Mouse (Mus musculus): Measurements from ENCODE around the gene 1700056E22Rik. TPM values are rescaled to one million over a fixed set of nuclear protein-coding genes. Genes with fewer than 3 reads are reported as not detected.
A peak's percentile ranks its signal among the peaks of the same experiment; 100 is the strongest.

Gene 1700056E22Rik
- polyA plus RNA-seq, 1 experiment = 77.0 TPM

DNA sequence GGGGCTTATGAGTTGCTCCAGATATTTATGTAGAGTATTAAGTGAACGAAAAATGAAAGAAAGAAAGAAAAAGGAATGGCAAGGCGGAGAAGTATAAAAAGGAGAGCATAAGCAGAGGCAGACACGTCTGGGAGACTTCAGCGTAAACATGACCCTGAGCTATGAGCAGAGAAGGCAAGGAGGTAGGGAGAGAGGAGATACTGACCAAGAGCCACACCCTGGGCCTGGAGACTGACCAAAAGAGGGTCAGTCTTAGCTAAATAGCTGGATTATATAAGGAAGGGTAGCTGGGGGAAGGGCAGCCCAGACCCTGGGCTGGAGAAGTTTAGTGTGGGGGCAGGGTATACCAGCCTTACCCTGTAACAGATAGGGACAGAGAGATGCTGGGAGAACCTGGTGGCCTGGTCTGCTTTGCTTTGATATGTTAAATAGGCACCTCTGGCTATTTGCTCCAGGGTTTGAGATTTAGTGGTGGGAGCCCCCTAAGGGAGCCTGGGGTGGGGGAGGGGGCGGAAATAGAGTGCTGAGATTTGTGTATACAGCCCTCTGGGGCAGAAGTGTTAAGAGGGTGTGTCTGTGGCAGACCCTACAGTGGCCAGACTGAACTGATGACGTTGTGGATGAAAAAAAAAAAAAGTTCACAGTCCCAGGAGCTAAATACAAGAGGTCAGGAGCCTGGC, 14.9 kb downstream of the 1700056E22Rik start:
- Histone ChIP-seq H3K36me3 (ENCODE audit: control insufficient read depth, insufficient read depth, low read length) (no peaks in the 10 kb centered on the region), H3K4me3 (ENCODE audit: control insufficient read depth, low read depth, low read length) (no peak overlapping the region), H3K27me3 (ENCODE audit: control insufficient read depth, insufficient read depth, low read length) (no peaks in the 10 kb centered on the region), H3K27ac (ENCODE audit: control insufficient read depth, insufficient read depth, low read depth, low read length) (no peak overlapping the region), H3K4me1 (ENCODE audit: control insufficient read depth, insufficient read depth, low read length) (peaks cover 2% of the 10 kb centered on the region; the same call in 1 of the 2 replicates)
- TF ChIP-seq CTCF (IDR thresholded peaks at IDR 0.05; ENCODE audit: control insufficient read depth, insufficient read depth, insufficient replicate concordance, low read depth, low read length) (no peak), POLR2A (IDR thresholded peaks at IDR 0.05; ENCODE audit: control insufficient read depth, low read depth, low read length) (no peak)

DNA sequence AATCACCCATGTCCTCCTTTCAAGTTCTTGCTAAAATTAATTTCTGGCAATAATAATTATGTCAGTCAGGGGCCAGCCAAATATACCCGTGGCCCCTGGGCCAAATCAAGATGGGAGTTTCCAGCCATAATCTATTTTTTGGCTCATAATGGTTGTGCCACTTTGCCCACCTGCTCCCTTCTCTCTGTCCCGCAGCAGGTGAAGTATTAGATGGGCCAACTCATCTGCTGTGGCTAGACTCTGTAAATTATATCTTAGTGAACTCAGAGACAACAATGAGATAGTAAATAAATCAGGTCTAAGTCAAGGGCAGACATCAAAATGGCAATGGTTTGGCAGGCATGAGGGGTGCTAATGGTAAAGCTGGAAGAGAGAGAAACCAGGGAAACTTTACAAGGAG, 16.5 kb downstream of the 1700056E22Rik start:
- H3K4me1 ChIP-seq (ENCODE audit: control insufficient read depth, insufficient read depth, low read length) = peaks cover 2% of the 10 kb centered on the region; the same call in 1 of the 2 replicates
- TF ChIP-seq CTCF (IDR thresholded peaks at IDR 0.05; ENCODE audit: control insufficient read depth, insufficient read depth, insufficient replicate concordance, low read depth, low read length) = no peak
- TF ChIP-seq POLR2A (IDR thresholded peaks at IDR 0.05; ENCODE audit: control insufficient read depth, low read depth, low read length) = no peak
- no peaks in the 10 kb centered on the region for H3K36me3 ChIP-seq (ENCODE audit: control insufficient read depth, insufficient read depth, low read length)
- H3K27ac ChIP-seq (ENCODE audit: control insufficient read depth, insufficient read depth, low read depth, low read length) = no peak overlapping the region
- H3K4me3 ChIP-seq (ENCODE audit: control insufficient read depth, low read depth, low read length) = no peak overlapping the region
- H3K27me3 ChIP-seq (ENCODE audit: control insufficient read depth, insufficient read depth, low read length) = no peaks in the 10 kb centered on the region

DNA sequence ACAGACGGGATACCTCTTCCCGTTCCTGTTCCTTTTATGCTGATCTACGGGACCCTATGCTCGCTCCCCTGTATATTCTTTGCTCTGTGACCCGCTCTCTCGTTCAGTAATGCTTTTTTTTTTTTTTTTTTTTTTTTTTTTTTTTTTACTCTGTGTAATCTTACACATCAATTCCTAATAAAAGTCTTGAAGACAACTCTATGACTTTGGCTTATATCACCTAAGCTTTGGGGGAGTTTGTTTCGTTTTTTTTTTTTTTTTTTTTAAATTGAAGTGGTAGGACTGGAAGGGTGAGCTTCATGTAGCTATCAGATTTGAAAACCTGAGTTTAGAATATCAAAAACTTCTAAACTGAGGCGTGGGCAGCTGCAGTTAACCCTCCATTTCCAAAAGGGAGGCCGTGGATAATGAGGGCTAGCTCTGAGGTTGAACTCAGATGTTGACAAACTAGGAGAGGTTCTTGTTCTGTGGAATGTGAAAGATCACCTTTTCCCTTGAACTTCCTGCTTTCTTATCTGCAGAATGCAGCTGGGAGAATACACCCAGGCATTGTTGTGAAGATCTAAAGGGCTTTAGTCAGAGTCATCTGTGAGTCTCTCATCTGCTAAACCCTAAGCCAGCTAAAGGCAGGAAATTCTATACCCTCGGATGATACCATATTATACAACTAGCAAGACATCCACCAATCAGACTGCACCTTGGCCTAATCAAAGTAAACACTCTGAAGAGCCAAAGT, 17.9 kb downstream of the 1700056E22Rik start:
- TF ChIP-seq POLR2A (IDR thresholded peaks at IDR 0.05; ENCODE audit: control insufficient read depth, low read depth, low read length) (no peak), CTCF (IDR thresholded peaks at IDR 0.05; ENCODE audit: control insufficient read depth, insufficient read depth, insufficient replicate concordance, low read depth, low read length) (no peak)
- H3K27ac ChIP-seq (ENCODE audit: control insufficient read depth, insufficient read depth, low read depth, low read length) = no peak overlapping the region

DNA sequence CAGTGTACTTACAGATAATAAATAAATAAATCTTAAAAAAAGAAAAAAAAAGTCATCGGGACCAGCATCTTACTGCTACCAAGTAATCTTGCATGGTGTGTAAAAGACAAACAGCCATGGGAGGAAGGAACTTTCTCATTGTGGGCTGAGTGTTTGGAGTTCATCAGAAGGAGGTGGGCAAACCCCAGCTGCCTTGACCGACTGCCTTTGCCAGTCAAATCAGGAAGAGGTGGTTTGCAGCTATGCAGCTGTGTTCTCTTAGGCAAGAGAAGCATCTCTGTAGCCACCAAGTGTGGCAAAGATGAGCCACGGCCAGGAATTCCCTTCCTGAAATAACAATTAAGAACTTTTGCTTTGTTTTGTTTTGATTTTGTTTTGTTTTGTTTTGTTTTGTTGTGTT, 20.0 kb downstream of the 1700056E22Rik start:
- Histone ChIP-seq H3K27me3 (ENCODE audit: control insufficient read depth, insufficient read depth, low read length) (no peaks in the 10 kb centered on the region), H3K36me3 (ENCODE audit: control insufficient read depth, insufficient read depth, low read length) (no peaks in the 10 kb centered on the region), H3K27ac (ENCODE audit: control insufficient read depth, insufficient read depth, low read depth, low read length) (no peak overlapping the region), H3K4me3 (ENCODE audit: control insufficient read depth, low read depth, low read length) (peak overlapping the region; percentile 54), H3K4me1 (ENCODE audit: control insufficient read depth, insufficient read depth, low read length) (no peaks in the 10 kb centered on the region)
- TF ChIP-seq POLR2A (IDR thresholded peaks at IDR 0.05; ENCODE audit: control insufficient read depth, low read depth, low read length) (no peak), CTCF (IDR thresholded peaks at IDR 0.05; ENCODE audit: control insufficient read depth, insufficient read depth, insufficient replicate concordance, low read depth, low read length) (no peak)

More for the DNA sequence above, 17.9 kb downstream of the 1700056E22Rik start:
- Histone ChIP-seq H3K27me3 (ENCODE audit: control insufficient read depth, insufficient read depth, low read length) (no peaks in the 10 kb centered on the region), H3K4me1 (ENCODE audit: control insufficient read depth, insufficient read depth, low read length) (peaks cover 2% of the 10 kb centered on the region; the same call in 1 of the 2 replicates), H3K4me3 (ENCODE audit: control insufficient read depth, low read depth, low read length) (no peak overlapping the region), H3K36me3 (ENCODE audit: control insufficient read depth, insufficient read depth, low read length) (no peaks in the 10 kb centered on the region)

- Histone ChIP-seq H3K27me3 (ENCODE audit: control insufficient read depth, insufficient read depth, low read length) (no peaks in the 10 kb centered on the region), H3K4me1 (ENCODE audit: control insufficient read depth, insufficient read depth, low read length) (no peaks in the 10 kb centered on the region), H3K36me3 (ENCODE audit: control insufficient read depth, insufficient read depth, low read length) (no peaks in the 10 kb centered on the region), H3K4me3 (ENCODE audit: control insufficient read depth, low read depth, low read length) (peak within 1 kb of the TSS; percentile 61), H3K27ac (ENCODE audit: control insufficient read depth, insufficient read depth, low read depth, low read length) (no peak within 1 kb of the TSS)
- no peak for TF ChIP-seq CTCF (IDR thresholded peaks at IDR 0.05; ENCODE audit: control insufficient read depth, insufficient read depth, insufficient replicate concordance, low read depth, low read length)
Measured at GRCm38 (mm10) chr1:184013106-184013505, 21.0 kb downstream of the 1700056E22Rik start, which contains the start of gene Dusp10. Gene Dusp10 (plus strand): TSS chr1:184013302.

GRCm38 (mm10) chr1:184011311-184011710, 22.8 kb downstream of the 1700056E22Rik start:
- H3K27ac ChIP-seq (ENCODE audit: control insufficient read depth, insufficient read depth, low read depth, low read length) = no peak overlapping the region
- no peaks in the 10 kb centered on the region for H3K4me1 ChIP-seq (ENCODE audit: control insufficient read depth, insufficient read depth, low read length)
- H3K27me3 ChIP-seq (ENCODE audit: control insufficient read depth, insufficient read depth, low read length) = no peaks in the 10 kb centered on the region
- H3K4me3 ChIP-seq (ENCODE audit: control insufficient read depth, low read depth, low read length) = no peak overlapping the region
- H3K36me3 ChIP-seq (ENCODE audit: control insufficient read depth, insufficient read depth, low read length) = no peaks in the 10 kb centered on the region
- TF ChIP-seq CTCF (IDR thresholded peaks at IDR 0.05; ENCODE audit: control insufficient read depth, insufficient read depth, insufficient replicate concordance, low read depth, low read length) (no peak), POLR2A (IDR thresholded peaks at IDR 0.05; ENCODE audit: control insufficient read depth, low read depth, low read length) (no peak)

DNA sequence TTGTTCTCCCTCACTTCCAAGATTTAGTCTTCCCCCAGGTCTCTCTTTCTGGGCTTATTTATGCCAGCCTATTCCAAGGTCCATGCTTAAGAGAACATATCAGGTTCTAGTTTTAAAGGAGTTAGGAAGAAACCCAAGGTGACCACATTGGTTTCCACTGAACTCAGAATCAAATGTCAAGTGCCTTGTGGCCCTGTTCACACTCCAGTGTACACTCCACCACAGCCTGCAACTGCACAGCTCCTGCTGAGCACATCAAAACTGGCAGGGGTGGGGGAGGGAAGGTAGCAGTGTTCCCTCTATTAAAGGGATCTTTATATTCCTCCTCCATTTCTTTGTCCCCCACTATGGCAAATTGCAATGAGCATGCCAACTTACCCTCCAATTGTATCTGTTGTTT, 28.0 kb downstream of the 1700056E22Rik start:
- no peaks in the 10 kb centered on the region for H3K36me3 ChIP-seq (ENCODE audit: control insufficient read depth, insufficient read depth, low read length)
- no peaks in the 10 kb centered on the region for H3K4me1 ChIP-seq (ENCODE audit: control insufficient read depth, insufficient read depth, low read length)
- H3K4me3 ChIP-seq (ENCODE audit: control insufficient read depth, low read depth, low read length) = no peak overlapping the region
- H3K27ac ChIP-seq (ENCODE audit: control insufficient read depth, insufficient read depth, low read depth, low read length) = no peak overlapping the region
- TF ChIP-seq POLR2A (IDR thresholded peaks at IDR 0.05; ENCODE audit: control insufficient read depth, low read depth, low read length) (no peak), CTCF (IDR thresholded peaks at IDR 0.05; ENCODE audit: control insufficient read depth, insufficient read depth, insufficient replicate concordance, low read depth, low read length) (no peak)
- H3K27me3 ChIP-seq (ENCODE audit: control insufficient read depth, insufficient read depth, low read length) = no peaks in the 10 kb centered on the region

Data from testis, adult 2 months (tissue).